Mouse (Mus musculus) neural tube, embryonic 14.5 days (tissue): ENCODE data around the gene Usp48. TPM values are rescaled to one million over a fixed set of nuclear protein-coding genes. Genes with fewer than 3 reads are reported as not detected.

Experiments used
- ATAC-seq: fragments of 200-750 bp; cut with Nextera tagmentation; 2 replicates; pipeline ENCODE4 v1.8.0; 2017; ENCODE audit warnings: low read depth, mild to moderate bottlenecking, moderate TSS enrichment, moderate library complexity
- H3K27ac ChIP-seq: fragments of 300-500 bp; sonication (generic); 2 replicates; pipeline ENCODE4 v1.5.1; 2014; ENCODE audit warnings: low read depth, mild to moderate bottlenecking, control low read depth, low read length, moderate library complexity, mixed read lengths
- H3K27me3 ChIP-seq: fragments of 300-500 bp; sonication (generic); 2 replicates; pipeline ENCODE4 v1.6.1; 2014; ENCODE audit warnings: low read length; ENCODE audit not compliant: control insufficient read depth, insufficient read depth
- H3K36me3 ChIP-seq: fragments of 300-500 bp; sonication (generic); 2 replicates; pipeline ENCODE4 v1.6.1; 2014; ENCODE audit warnings: low read length, mixed read lengths; ENCODE audit not compliant: control insufficient read depth, insufficient read depth
- H3K4me1 ChIP-seq: fragments of 300-500 bp; sonication (generic); 2 replicates; pipeline ENCODE4 v1.6.1; 2014; ENCODE audit warnings: low read length; ENCODE audit not compliant: control insufficient read depth, insufficient read depth
- H3K4me2 ChIP-seq: fragments of 300-500 bp; sonication (generic); 2 replicates; pipeline ENCODE4 v1.6.1; 2014; ENCODE audit warnings: mild to moderate bottlenecking, low read depth, low read length, control low read depth
- H3K4me3 ChIP-seq: fragments of 300-500 bp; sonication (generic); 2 replicates; pipeline ENCODE4 v1.5.1; 2014; ENCODE audit warnings: low read depth, low read length, control low read depth, mixed read lengths
- H3K9ac ChIP-seq: fragments of 300-500 bp; sonication (generic); replicated peaks from 2 replicates; pipeline ENCODE4 v1.6.1; 2014; ENCODE audit warnings: low read depth, mild to moderate bottlenecking, control low read depth, low read length, mixed read lengths
- H3K9me3 ChIP-seq: fragments of 300-500 bp; sonication (generic); 2 replicates; pipeline ENCODE4 v1.6.1; 2016; ENCODE audit warnings: low read length; ENCODE audit not compliant: control insufficient read depth
- WGBS: fragments of 180-500 bp; shearing (Covaris S2); extraction: QIAGEN DNeasy Blood & Tissue Kit; methylation state at CpG from one replicate; pipeline ENCODE4 v1.1.7; 2014; 5-methylcytosine and 5-hydroxymethylcytosine counted together
- polyA plus RNA-seq: library from polyadenylated mRNA; unstranded; fragments of >200 nt; fragmentation: Nextera tagmentation; extraction: Ambion mirVana; gene quantifications from 2 replicates; pipeline ENCODE4 v1.2.1, GENCODE M21; 2014

The Usp48 gene
- polyA plus RNA-seq, 1 experiment from 2014 or later = 81.9 TPM

GRCm38 (mm10) chr4:137598577-137598976 is 5.0 kb downstream of the Usp48 start:
- WGBS = 83% methylated on average over 5 of the region's 5 CpGs
- Histone ChIP-seq H3K36me3 (no peaks in the 10 kb centered on the region), H3K27ac (no peak overlapping the region), H3K9me3 (no peaks in the 10 kb centered on the region), H3K4me3 (no peak overlapping the region), H3K4me2 (no peak overlapping the region), H3K27me3 (no peaks in the 10 kb centered on the region), H3K4me1 (peaks cover 20% of the 10 kb centered on the region), H3K9ac (no peak overlapping the region)
- ATAC-seq = no peak

- no peaks in the 10 kb centered on the region for H3K9me3 ChIP-seq
- H3K9ac ChIP-seq = no peak overlapping the region
- no peak overlapping the region for H3K4me3 ChIP-seq
- peaks cover 19% of the 10 kb centered on the region for H3K36me3 ChIP-seq
- no peaks in the 10 kb centered on the region for H3K27me3 ChIP-seq
- peaks cover 5% of the 10 kb centered on the region; the same call in 1 of the 2 replicates for H3K4me1 ChIP-seq
- no peak for ATAC-seq
- H3K27ac ChIP-seq = no peak overlapping the region
- no peak overlapping the region for H3K4me2 ChIP-seq
- 84% methylated on average over 11 of the region's 11 CpGs for WGBS
Observed at GRCm38 (mm10) chr4:137603449-137604171, 10.1 kb downstream of the Usp48 start.

- Histone ChIP-seq H3K4me2 (no peak overlapping the region), H3K27ac (no peak overlapping the region), H3K9ac (no peak overlapping the region), H3K36me3 (peaks cover 38% of the 10 kb centered on the region), H3K4me1 (peaks cover 5% of the 10 kb centered on the region; the same call in 1 of the 2 replicates), H3K27me3 (no peaks in the 10 kb centered on the region), H3K4me3 (no peak overlapping the region), H3K9me3 (no peaks in the 10 kb centered on the region)
- 81% methylated on average over 2 of the region's 2 CpGs for WGBS
- ATAC-seq = no peak
Observed at GRCm38 (mm10) chr4:137607023-137607422, 13.5 kb downstream of the Usp48 start.

GRCm38 (mm10) chr4:137609281-137609680 is 15.7 kb downstream of the Usp48 start:
- Histone ChIP-seq H3K27me3 (no peaks in the 10 kb centered on the region), H3K9me3 (no peaks in the 10 kb centered on the region), H3K4me3 (no peak overlapping the region), H3K4me2 (no peak overlapping the region), H3K9ac (no peak overlapping the region), H3K27ac (no peak overlapping the region), H3K36me3 (peaks cover 56% of the 10 kb centered on the region), H3K4me1 (no peaks in the 10 kb centered on the region)
- 83% methylated on average over 7 of the region's 7 CpGs for WGBS
- ATAC-seq = no peak

GRCm38 (mm10) chr4:137609702-137610101 is 16.1 kb downstream of the Usp48 start:
- Histone ChIP-seq H3K4me2 (no peak overlapping the region), H3K27ac (no peak overlapping the region), H3K27me3 (no peaks in the 10 kb centered on the region), H3K4me1 (no peaks in the 10 kb centered on the region), H3K36me3 (peaks cover 54% of the 10 kb centered on the region), H3K9me3 (no peaks in the 10 kb centered on the region), H3K4me3 (no peak overlapping the region), H3K9ac (no peak overlapping the region)
- 94% methylated on average over 7 of the region's 7 CpGs for WGBS
- ATAC-seq = no peak

- Histone ChIP-seq H3K4me1 (no peaks in the 10 kb centered on the region), H3K4me3 (no peak overlapping the region), H3K27me3 (no peaks in the 10 kb centered on the region), H3K27ac (no peak overlapping the region), H3K9ac (no peak overlapping the region), H3K9me3 (no peaks in the 10 kb centered on the region), H3K36me3 (peaks cover 55% of the 10 kb centered on the region), H3K4me2 (no peak overlapping the region)
- ATAC-seq = no peak
- WGBS = 80% methylated on average over 15 of the region's 15 CpGs
Observed at GRCm38 (mm10) chr4:137610256-137610655, 16.7 kb downstream of the Usp48 start.

GRCm38 (mm10) chr4:137622847-137623246 is 29.3 kb downstream of the Usp48 start:
- Histone ChIP-seq H3K9ac (no peak overlapping the region), H3K27me3 (no peaks in the 10 kb centered on the region), H3K27ac (no peak overlapping the region), H3K4me3 (no peak overlapping the region), H3K36me3 (peaks cover 55% of the 10 kb centered on the region), H3K4me1 (no peaks in the 10 kb centered on the region), H3K9me3 (no peaks in the 10 kb centered on the region), H3K4me2 (no peak overlapping the region)
- no peak for ATAC-seq
- WGBS = 94% methylated on average over 8 of the region's 8 CpGs

- Histone ChIP-seq H3K9me3 (no peaks in the 10 kb centered on the region), H3K4me1 (no peaks in the 10 kb centered on the region), H3K36me3 (peaks cover 59% of the 10 kb centered on the region), H3K4me2 (no peak overlapping the region), H3K9ac (no peak overlapping the region), H3K27ac (no peak overlapping the region), H3K27me3 (no peaks in the 10 kb centered on the region), H3K4me3 (no peak overlapping the region)
- WGBS = 73% methylated on average over 8 of the region's 8 CpGs
- no peak for ATAC-seq
Observed at GRCm38 (mm10) chr4:137627476-137628235, 34.1 kb downstream of the Usp48 start.

- Histone ChIP-seq H3K4me1 (no peaks in the 10 kb centered on the region), H3K4me2 (no peak overlapping the region), H3K4me3 (no peak overlapping the region), H3K27me3 (no peaks in the 10 kb centered on the region), H3K27ac (no peak overlapping the region), H3K9me3 (no peaks in the 10 kb centered on the region), H3K9ac (no peak overlapping the region), H3K36me3 (peaks cover 59% of the 10 kb centered on the region)
- no peak for ATAC-seq
- 94% methylated on average over 6 of the region's 6 CpGs for WGBS
Observed at GRCm38 (mm10) chr4:137628400-137628799, 34.8 kb downstream of the Usp48 start.
